Mouse (Mus musculus) heart, postnatal 36 days (tissue): Measurements from ENCODE around the gene Ccdc187. TPM values are rescaled to one million over a fixed set of nuclear protein-coding genes. Genes with fewer than 3 reads are reported as not detected.
A peak's percentile ranks its signal among the peaks of the same experiment; 100 is the strongest.

Experiments used
- DNase-seq, 2 experiments: peaks; one replicate each; pipeline ENCODE4 v3.0.0; 2021 to 2022
- intact Hi-C: fragments of 180-260 bp; cut with DNase I; formaldehyde crosslinking; loops from one replicate; pipeline ENCODE4 v1.15.1; 2025
- total RNA-seq, 2 experiments: library from RNA; stranded (reverse); gene quantifications; 2 replicates each; pipeline ENCODE4 v1.2.3; 2021

The Ccdc187 gene
- total RNA-seq, 2 experiments from 2014 or later, result 0.03 to 0.08 TPM

DNA sequence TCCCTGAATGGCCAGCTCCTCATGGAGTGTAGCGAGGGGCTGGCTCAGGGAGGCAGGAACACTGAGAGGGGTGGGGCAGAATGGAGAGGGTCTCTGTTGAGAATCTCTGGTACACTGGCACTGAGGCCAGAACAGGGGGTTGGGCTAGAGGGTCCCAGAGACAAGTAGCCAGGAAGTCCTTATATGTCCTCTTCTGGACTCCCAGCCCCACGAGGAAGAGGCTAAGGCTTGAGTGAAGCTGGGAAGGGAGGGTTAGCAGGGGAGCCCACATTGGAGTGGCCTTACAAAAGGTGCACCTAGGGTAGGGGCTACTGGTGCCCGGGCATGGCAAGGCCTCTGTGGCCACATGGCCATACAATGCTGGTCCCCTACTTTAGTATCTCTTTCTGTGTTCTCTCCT lies 23.0 kb upstream of the Ccdc187 start:
- intact Hi-C loops, result loop anchor here (5.0 kb wide), 2 partner anchors 35 to 125 kb away; partner anchors contain the start of gene Dnlz
- DNase-seq, result no peak

GRCm38 (mm10) chr2:26316576-26317246 lies 22.4 kb upstream of the Ccdc187 start:
- intact Hi-C loops, result loop anchor here (5.0 kb wide), 2 partner anchors 36 to 126 kb away; partner anchors contain the start of gene Dnlz
- DNase-seq, result peak in 1 of 2 experiments; percentile 25

DNA sequence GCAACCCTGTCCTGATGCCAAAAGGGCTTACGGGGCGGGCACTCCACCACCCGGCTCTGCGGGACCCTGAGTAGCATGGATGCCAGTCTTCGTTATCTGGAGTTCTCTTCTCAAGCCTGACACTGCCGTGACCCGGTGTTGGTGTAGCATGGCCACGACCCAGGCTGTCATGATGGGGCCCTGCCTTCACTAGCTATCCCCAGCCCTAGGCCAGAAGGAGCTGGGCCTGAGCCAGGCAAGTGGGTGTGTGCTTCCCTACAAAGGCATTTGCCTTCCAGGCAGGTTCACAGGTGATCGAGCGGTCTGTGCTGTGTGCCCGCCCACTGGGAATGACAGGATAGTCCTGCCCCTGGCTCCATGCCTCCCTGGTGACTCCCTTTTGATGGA lies 21.6 kb upstream of the Ccdc187 start:
- DNase-seq, result peak; percentile 52 to 56
- intact Hi-C loops, result loop anchor here (5.0 kb wide), 2 partner anchors 36 to 126 kb away; partner anchors contain the start of gene Dnlz

DNA sequence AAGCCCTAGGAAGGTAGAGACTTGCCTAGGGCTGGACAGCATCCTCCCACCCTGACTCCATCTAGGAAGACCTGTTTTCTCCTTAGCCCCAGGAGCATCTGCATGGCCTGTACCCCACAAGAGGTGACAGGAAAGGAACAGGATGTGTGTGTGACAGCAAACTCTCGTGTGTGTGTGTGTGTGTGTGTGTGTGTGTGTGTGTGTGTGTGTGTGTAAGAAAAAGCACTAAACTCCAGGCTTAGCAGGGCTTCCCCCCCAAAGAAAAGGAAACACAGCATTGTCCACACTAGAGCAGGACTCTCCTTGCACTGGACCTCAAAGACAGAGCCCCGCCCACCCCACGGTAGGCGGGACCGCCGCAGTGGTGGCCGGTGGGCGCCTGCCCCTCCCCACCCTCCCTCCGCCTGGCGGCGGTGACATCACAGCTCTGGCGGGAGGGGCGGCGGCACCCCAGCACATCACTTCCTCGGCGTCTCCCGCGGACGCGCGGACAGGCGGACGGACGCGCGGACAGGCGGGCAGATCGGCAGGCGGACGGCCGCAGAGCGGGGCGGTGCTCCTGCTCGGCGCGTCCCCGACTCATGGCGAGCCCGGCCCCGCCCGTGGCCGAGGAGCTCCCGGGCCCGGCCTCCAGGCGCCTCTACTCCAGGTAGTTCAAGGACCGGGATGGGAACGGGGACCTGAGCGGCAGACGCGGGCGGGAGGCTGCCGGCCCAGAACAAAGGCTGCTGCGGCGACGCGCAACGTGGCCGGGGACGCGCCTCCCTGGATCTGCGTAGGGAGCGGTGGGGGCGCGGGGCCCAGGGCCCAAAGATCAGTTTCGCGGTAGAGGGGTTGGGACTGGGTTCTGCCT lies 20.9 kb upstream of the Ccdc187 start, which contains the start of gene Gpsm1:
Gene Gpsm1, plus strand, starts transcription at position 444 of the 853 bp plus-strand sequence.
- DNase-seq, result peak; percentile 83 to 87

GRCm38 (mm10) chr2:26314281-26315071 lies 20.1 kb upstream of the Ccdc187 start:
- DNase-seq, result peak; percentile 53 to 61
- intact Hi-C loops, result loop anchor here (5.0 kb wide), 2 partner anchors 38 to 128 kb away; partner anchors contain the start of gene Dnlz

More for the DNA sequence above, 20.9 kb upstream of the Ccdc187 start, which contains the start of gene Gpsm1:
- intact Hi-C loops, result loop anchor here (5.0 kb wide), 2 partner anchors 37 to 127 kb away; partner anchors contain the start of gene Dnlz

DNA sequence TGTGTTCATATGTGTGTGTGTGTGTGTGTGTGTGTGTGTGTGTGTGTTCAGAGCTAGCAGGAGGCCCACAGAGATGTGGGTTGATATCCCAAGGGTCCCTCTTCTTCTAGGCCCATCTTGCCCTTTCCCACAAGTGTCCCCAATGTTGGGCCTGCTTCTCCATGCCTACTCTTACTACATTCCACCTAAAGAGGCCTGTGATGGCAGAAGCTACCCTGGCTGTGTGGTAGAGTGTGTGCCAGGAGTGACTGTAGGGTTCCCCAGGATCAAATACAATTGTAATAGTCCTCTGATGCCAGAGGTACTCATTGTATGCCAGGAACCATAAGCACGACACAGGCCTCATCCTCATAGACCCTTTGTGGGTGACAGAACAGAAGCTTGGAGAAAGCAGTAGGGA lies 19.0 kb upstream of the Ccdc187 start:
- intact Hi-C loops, result no loop called here
- DNase-seq, result no peak

- no peak for DNase-seq
- intact Hi-C loops, result no loop called here
Measured at GRCm38 (mm10) chr2:26312812-26313211, 18.5 kb upstream of the Ccdc187 start.

GRCm38 (mm10) chr2:26311936-26312335 lies 17.6 kb upstream of the Ccdc187 start:
- intact Hi-C loops, result no loop called here
- no peak for DNase-seq

DNA sequence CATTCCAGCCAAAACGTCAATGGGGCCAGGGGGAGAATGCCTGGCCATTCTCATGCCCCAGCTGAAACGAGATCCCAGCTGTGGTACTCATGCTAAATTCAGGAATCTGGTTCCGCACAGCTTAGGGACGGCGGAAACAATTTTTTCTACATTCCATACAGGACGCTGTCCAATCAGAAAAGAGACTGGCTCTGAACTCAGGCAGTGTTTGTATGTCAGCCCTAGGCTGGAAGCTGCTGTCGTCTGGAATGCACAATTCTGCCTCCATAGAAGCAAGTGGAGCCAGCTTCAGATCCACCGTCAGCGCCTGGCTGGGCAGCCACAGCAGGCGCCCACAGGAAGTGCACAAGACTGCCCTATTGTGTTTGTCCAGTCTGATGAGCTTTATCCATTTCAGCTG lies 15.4 kb upstream of the Ccdc187 start:
- DNase-seq, result no peak
- intact Hi-C loops, result no loop called here

DNA sequence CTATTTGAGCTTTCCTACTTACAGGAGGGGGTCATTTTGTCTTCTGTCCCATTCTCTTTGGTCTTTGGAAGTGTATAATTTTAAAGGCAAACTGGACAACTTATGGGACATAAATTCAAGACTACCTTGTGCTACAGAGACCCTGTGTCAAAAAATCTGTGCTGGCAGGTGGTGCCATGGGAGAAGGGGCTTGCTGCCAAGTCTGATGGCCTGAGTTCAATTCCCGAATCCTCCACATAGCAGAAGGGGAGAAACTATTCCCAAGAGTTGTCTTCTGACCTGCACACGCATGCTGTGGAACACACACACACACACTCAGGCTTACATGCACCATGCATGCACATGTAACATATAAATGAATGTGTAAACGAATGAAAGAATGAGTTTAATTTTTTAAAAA lies 12.3 kb upstream of the Ccdc187 start:
- no peak for DNase-seq
- intact Hi-C loops, result no loop called here

- intact Hi-C loops, result no loop called here
- DNase-seq, result no peak
Measured at GRCm38 (mm10) chr2:26305555-26305954, 11.2 kb upstream of the Ccdc187 start.

DNA sequence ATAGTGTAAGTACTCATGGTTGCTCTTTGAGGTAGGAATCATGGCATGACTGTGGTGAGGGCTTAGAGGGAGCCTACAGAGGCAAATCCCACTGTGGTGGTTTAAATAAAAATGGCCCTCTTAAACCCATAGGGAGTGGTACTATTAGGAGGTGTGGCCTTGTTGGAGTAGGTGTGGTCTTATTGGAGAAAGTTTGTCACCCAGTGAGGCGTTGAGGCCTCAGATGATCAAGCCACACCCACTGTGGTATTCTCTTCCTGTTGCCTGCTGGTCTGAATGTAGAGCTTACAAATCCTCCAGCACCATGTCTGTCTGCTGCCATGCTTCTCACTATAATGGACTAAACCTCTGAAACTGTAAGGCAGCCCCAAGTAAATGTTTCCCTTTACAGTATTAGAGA lies 10.4 kb upstream of the Ccdc187 start:
- DNase-seq, result no peak
- intact Hi-C loops, result no loop called here

- intact Hi-C loops, result no loop called here
- no peak for DNase-seq
Measured at GRCm38 (mm10) chr2:26302005-26302503, 7.7 kb upstream of the Ccdc187 start.

DNA sequence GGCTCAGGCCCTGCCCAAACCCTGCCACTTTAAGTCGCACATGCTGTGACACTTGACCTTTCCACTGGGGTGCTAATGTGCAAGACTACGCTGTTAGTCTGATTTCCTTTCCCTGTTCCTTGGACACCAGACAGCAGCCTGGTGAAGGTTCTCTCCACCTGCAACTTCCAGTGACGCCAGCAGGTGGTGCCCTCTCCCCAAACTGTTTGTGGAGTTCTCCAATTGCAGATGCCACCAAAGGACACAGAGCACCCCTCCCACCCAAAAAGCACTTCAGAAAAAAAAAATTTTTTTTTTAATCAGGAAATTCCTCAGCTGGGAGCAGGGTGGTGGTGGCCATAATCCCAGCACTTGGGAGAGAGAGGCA lies 6.4 kb upstream of the Ccdc187 start:
- DNase-seq, result peak; percentile 89 to 93
- intact Hi-C loops, result loop anchor here (1.0 kb wide), 2 partner anchors 52 to 266 kb away; partner anchors contain the start of gene Dnlz

DNA sequence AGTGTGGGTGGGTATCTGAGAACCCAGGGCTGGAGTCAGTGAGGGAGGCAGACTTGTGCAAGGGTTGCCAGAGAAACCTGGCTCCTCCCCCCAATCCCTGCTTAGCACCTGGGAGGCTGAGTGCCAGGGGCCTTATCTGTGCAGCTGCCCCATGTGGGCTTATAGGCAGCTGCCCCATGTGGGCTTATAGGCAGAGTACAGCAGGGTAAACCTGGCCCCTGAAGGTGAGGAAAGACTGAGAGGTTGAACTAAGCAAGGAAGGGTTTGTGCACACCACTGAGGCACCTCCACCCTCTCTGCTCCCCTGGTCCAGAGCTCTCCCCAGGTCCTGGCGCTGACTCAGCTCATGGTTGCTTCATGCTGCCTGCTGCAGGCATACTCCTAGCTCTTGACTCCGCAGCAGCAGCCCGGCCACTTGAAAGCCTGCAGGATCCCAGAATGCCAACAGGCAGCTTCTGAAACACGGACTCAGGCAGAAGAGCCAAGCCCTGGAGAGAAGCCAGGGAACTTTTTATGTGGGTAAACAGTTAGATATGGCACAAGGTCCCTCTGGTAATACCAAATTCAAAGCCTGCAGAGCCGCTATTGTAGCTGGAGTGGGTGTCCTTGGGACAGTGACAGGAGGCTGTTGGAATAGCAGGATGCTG lies 5.9 kb upstream of the Ccdc187 start:
- intact Hi-C loops, result loop anchor here (1.0 kb wide), 2 partner anchors 52 to 266 kb away; partner anchors contain the start of gene Dnlz
- no peak for DNase-seq

DNA sequence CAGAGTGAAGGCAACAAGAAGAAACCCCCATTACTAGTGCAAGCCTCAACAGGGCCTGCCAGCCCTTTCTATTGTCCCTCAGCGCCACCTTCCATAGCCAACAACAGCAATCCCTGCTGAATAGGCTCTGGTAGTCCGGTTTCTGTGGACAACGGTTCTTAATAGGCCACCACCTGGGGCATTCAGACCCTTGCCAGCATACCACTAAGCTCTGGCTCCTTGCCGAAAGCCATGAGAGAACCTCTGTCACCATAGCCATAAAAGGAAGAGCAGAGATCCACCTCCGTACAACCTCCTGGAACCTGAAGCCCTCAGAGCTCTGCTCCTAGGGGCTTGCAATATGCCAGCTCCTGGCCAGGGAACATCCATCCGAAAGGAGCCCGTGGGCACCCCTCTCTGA lies 5.0 kb upstream of the Ccdc187 start:
- DNase-seq, result no peak
- intact Hi-C loops, result no loop called here

DNA sequence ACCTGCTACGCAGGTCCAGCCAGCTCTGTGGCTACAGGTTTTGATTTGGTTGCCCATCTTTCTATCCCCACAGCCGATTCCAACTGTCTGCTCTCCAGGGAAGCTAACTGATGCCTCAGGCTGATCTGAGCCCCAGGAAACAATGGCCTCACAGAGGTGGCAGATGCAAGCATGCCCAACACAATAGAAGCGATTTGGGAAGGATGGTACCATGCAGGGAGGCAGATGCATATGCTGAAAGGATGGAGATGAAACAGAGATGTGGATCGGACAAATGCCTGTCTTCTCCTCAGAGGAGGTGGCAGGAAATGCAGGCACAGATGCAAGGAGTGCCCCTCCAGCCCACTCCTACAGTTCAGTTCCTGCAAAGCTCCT lies 4.5 kb upstream of the Ccdc187 start:
- DNase-seq, result no peak
- intact Hi-C loops, result no loop called here

DNA sequence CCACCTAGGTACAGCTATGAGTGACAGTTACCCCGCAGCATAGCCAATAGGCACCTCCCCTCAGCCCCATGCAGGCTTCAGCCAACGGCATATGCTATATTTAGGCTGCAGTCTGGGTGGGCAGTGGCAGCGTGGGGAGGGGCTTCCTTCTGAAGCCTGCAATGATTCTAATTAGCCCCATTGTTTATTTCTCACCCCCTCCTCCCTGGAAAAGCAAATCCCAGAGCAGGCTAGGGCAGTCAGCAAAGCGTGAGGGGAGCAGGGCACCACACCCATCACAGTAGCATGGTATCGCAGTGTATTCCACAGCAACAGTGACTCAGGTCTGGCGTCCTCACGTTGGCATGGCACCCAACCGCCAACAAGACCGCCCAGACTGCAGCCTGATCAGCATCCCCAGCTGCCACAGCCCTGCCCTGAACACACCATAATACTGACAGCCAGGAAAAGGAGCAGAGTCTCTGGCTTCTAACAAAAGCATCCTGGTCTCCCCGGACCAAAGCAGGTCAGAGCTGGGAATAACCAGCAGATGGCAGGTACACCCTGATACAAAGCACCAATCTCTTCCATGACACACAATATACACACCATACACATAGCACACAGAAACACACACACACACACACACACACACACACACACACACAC lies 4.0 kb upstream of the Ccdc187 start:
- intact Hi-C loops, result no loop called here

DNA sequence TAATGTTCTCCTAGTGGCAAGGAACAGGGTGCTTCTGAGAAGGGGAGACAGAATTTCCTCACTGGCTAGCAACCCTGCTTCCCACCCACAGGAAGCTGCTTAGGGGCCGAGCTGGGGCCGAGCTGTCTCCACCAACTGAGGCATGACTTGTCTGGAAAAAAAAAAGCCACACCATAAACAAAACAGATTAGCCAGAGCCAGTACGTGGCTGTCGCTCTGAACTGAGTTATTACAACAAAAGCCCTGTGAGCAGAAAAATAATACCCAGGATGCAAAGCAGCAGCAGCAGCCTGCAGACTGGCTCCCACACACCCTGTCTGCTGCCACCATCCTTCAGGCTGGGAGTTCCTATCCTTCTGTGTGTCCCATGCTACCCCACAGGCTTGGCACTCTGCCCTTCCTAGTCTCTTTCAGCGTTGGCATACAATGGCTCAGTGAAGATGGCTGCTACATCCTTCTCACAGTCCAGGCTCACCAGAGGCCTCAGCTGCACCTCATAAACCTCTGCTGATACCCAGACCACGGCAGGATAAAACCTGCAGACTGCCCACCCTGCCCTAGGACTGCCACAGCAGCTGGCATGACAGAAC lies 2.3 kb upstream of the Ccdc187 start:
- intact Hi-C loops, result no loop called here
- DNase-seq, result no peak

More for the DNA sequence above, 4.0 kb upstream of the Ccdc187 start:
- DNase-seq, result no peak
